Mouse (Mus musculus) frontal cortex, adult (tissue): ENCODE data around the gene Shisa4.
A peak's percentile ranks its signal among the peaks of the same experiment; 100 is the strongest.
"Not testable (repeated sequence)": the region's sequence is repeated elsewhere in the genome, so short reads cannot be mapped to it uniquely, and the experiment has no call there.

Source experiments
- ATAC-seq: cut with Nextera tagmentation; 2 replicates; pipeline ENCODE4 v1.9.2; 2017; ENCODE audit warnings: mild to moderate bottlenecking, moderate library complexity, mixed read lengths; ENCODE audit not compliant: low TSS enrichment

Gene Shisa4

DNA sequence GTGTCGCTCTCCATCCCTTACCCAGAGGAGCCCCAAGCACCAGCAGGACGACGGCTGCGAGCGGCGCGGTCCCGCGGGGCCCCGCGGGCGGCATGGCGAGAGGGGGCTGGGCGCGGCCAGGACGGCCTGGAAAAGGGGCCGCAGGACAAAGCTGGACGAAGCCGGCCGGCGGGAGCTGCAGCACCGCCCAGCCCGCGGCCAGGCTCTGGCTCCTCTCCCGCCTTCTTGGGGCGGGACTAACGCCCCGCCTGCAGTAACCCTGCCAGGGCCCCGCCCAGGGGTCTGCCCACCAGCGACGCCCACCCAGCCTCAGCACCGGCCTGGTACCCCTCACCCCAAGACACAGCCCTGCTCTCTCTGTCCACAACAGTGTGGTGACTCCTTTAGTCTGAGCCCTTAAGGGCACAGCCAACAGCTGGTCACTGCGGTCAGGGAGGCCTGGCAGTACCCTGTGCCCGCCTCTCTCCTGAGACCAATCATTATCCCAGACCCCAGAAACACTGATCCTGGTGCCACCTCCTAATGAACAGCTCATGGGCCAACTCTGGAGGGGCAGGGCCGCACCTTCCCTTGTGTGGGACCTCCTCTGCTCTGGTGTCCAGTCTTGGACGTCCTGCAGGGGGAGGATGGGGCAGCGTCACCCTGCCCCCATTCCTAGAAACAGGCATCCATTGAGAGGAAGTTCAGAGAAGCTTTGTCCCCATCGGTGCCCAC, at the start of gene Shisa4:
Gene Shisa4, minus strand, starts transcription at position 370 of the 714 bp plus-strand sequence.
- ATAC-seq: peak; percentile 27

DNA sequence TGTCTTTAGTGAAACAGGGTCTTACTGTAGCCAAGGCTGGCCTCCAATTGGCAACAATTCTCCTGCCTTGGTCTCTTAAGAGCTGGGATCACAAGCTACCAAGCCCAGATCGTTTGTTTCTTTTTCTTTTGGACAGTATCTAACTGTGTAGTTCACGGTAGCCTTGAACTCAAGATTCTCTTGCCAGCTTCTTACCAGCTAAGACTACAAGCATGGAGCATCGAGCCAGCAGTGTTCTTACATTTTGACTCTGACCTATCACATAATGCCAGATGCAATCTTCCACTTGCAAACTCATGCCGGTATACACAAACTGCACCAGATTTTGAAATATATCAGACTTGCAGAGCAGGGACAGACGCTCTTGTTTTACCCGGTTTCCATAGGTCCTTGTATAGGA, 47.7 kb upstream of the Shisa4 start:
- no peak for ATAC-seq

DNA sequence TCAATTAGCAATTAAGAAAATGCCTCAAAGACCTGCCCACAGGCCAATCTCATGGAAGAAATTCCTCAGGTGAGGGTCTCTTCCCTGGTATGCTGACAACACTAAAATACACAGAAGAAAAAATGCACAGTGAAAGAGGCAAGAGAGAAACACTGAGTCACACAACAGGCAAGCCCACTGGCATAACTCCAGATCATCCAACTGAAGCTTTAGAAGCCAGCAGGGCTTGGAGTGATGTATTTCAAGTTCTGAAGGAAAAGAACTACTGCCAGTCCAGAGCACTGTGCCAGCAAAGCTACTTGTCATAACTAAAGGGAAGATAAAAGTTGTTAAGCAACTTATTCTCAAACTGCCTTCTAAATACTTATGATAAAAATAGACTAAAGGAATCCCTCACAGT, 39.0 kb upstream of the Shisa4 start:
- ATAC-seq: 0 out of 2 replicates have a peak, but pooled peaks have one; percentile 39

DNA sequence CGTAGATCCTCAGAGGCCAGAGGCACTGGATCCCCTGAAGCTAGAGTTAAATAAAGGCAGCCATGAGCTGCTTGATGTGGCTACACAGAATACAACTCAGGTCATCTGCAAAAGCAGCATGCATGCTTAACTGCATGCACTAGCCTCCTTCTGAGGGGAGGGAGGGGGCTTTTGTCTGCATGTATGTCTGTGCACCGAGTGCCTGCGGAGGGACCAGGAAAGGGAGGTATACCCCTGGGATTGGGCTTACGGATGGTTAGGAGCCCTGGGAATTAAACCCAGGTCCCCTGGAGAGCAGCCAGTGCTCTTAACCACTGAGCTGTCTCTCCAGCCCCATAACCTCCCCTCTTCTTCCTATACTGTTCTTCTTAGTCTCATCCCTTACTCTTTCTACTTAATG, 37.1 kb upstream of the Shisa4 start:
- no peak for ATAC-seq

DNA sequence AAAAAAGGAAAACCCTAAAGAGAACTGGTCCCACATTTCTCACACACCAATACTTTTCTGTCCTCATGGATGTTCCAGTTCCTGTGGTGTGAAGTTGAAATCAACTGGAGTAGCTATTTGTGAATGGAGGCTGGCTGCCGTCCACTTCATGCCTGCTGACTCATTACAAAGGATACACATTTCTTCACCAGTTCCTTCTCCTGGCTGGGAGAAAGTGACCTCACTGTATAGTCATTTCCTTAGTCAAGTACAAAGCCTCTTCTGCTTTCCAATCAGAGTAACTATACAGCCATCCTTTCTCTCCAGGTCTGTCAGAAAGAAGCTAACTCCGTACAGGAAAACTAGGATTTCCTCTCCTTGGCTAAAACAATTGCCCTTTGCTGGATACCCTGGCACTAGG, 35.9 kb upstream of the Shisa4 start:
- ATAC-seq: peak; percentile 94

GRCm38 (mm10) chr1:135408973-135409372, 33.9 kb upstream of the Shisa4 start:
- ATAC-seq: no peak

GRCm38 (mm10) chr1:135405356-135405755, 30.3 kb upstream of the Shisa4 start:
- no peak for ATAC-seq

- ATAC-seq: no peak
Measured at GRCm38 (mm10) chr1:135401452-135402110, 26.5 kb upstream of the Shisa4 start.

DNA sequence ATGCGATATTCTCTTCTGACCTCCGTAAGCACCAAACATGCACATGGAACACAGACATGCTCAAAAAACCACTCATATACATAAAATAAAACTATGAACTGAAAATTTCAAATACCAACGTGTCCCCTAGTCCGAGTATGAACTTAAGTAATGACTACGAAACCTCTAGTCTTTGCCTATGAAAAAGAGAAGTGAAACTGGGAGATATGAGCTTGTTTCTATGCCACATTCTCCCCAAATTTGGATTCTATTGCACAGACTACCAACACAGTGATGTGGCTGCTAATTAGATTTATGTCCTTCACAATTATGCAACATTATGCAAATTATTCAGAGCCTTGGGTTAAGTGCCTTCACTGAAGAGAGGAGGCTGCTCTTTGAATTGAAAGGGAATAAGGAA, 24.4 kb upstream of the Shisa4 start:
- ATAC-seq: peak; percentile 50; the same call in 1 of the 2 replicates

DNA sequence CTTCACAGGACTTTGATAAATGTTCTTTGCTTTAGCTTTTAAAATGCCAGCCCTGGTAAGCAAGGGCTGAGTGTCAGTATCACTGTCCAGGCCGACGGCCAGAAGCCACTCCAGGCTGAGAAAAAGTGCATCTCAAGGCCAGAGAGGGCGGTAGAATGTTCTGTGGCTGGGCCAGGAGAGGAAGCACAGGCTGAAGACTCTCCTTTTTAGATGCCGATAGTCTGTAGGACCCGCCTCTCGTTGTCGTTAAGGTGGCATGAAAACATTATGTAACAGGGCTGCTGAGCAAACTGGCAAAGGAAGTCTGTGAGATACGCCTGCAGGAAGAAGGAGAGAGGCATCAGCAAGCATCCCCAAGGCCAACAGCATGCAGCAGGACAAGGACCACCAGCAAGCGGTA, 10.1 kb upstream of the Shisa4 start:
- ATAC-seq: peak; percentile 47

DNA sequence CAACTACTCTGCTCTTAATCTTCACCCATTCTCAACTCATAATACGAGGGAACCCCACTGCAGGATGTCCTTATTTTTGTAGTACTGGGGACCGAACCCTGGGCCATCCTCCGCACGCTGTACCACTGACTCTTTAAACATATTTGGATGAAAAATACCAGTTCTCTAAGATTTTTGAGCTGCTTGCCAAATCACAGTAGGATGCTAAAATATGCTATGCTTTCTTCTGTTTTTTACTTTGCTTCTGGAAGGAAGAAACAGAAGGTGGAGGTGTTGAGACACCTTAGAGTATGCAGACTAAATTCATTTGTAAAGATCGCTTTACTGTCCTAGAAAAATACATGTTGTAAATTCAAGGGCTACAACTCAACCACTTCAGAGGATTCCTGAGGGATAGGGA, 9.1 kb upstream of the Shisa4 start:
- peak; percentile 3 for ATAC-seq

GRCm38 (mm10) chr1:135381560-135381959, 6.5 kb upstream of the Shisa4 start:
- not testable (repeated sequence) for ATAC-seq

DNA sequence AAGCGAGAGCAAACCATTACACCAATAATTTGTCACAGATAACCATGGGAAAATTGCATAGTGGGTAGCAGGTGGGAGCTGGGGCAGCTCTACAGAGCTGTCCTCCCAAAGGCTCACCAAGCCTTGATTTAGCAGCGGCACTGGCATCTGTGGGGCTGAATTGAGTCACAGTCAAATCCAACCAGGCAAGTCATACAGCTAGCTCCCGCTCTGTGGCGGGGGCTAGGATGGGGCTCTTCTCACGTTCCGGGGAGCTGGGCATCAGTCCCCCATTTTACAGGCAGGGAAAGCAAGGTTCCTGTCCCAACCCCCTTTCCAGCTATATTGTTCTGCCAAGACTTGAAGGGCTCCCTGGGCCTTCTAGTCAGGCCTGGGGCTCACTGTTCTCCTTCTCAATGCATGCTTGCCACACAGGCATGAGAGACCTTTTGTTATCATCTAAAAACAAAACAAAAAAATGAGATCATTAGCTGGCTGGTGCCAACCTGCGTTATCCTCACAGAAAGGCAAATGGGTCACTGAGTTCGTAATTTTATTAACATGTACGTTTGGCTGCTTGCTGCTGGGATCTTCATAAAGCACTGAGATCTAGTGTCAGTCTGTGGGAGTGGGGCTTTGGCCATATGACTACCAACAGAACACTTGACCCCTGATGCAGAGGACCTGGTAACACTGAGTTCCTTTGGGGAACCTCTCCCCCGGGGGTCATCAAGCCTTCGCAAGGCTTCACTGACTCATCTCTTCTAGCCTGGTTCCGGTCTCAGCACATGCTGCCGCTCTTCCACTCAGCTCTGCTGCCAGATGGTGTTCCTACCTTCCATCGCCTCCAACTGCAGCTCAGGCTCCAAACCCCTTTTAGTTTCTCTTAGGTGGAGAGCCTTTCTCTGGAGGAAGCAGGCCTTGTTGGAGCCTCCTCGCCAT, 5.3 kb upstream of the Shisa4 start:
- ATAC-seq: peak; percentile 66

DNA sequence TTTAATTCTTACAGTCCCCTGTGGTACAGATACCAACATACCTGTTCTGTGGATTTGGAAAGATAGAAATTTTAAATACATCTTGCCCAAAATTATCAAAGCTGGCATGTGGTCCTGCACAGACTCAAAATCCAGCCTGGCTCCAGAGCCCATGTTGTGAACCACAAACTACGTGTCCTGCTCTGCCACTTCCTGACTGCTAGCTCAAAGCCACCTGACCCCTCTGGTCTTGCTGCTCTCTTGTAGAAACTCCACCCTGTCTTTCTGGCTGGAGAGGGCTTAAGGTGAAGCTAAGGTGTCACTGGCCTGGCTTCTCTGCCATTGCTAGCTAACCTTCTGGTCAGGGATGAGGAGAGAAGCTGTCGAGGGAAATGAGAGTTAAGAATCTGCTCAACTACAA, 4.0 kb upstream of the Shisa4 start:
- ATAC-seq: no peak

- ATAC-seq: peak; percentile 41
Measured at GRCm38 (mm10) chr1:135378576-135378975, 3.5 kb upstream of the Shisa4 start.

DNA sequence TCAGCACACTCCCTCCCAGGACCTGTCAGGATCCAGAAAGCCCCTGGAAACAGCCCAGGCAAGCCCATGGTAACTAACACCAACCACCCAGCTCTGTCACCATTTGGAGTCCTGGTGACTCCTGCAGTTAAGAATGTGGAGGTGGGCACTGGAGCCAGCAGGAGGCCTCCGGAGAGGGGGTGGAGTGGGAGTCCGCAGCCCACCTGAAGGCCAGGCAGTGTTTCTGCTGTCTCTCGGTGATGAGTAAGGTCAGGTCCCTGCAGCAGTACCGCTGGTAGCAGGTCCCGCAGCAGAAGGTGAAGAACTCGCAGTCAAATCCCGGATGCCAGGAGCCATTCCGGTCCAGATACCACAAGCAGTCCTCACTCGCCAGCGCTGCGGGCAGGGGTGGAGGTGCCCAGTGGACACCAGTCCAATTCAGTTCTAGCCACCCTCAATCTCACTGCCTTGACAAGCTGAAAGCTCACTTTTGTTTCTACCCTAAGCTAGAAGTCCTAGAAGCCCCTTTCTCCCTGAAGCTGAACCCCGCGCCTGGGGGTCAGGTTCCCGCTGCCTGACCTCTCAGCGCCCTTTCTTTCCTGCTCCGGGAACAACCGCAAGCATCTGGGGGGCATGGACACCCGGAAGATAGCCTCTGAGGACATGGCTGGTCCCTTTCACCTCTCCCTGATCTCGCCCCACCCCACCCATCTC, 716 bp downstream of the Shisa4 start:
- no peak for ATAC-seq

- ATAC-seq: no peak
Measured at GRCm38 (mm10) chr1:135373171-135373677, 1.8 kb downstream of the Shisa4 start.

DNA sequence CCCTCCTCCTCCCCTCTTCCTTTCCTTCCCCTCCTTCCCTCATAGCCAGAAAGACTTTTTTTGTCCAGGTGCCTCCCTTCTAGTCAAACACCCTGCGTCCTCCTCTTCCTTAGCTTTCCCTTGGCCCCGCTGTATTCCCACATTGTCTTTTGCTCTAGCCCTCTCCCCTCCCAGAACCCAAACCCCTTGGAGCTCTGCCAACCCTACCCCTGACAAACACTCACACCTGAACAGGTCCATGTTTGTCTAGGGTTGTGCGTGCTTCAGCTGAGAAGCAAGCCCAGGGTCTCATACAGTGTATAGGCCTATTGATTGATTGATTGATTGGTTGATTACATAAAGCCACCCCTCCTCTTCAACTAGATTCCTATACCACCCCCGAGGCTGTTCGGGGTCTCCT, 5.6 kb downstream of the Shisa4 start:
- no peak for ATAC-seq

DNA sequence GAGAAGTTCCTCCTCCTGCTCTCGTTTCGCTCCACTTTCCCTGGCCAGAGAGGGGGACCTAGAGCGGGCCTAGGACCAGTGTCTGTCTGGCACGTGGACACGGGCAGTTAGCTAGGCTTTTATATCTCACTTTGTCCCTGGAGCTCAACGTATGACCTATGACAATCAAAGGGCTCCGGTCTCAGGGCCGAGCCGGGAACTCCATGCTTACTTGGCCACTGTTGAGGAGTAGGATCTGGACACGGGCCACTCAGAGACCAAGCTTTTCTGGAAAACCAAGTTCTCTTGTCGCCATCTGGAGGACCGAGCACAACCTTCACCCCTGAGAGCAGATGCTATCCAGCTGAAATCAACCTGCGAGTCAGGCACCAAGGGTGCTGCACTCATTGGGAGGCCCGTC, 6.1 kb downstream of the Shisa4 start:
- ATAC-seq: peak; percentile 17

GRCm38 (mm10) chr1:135368245-135368644, 6.8 kb downstream of the Shisa4 start:
- ATAC-seq: peak; percentile 62

- no peak for ATAC-seq
Measured at GRCm38 (mm10) chr1:135367595-135367994, 7.4 kb downstream of the Shisa4 start.
